Mouse (Mus musculus) lung, embryonic 14.5 days (tissue): ENCODE data around the gene Magix. TPM values are rescaled to one million over a fixed set of nuclear protein-coding genes. Genes with fewer than 3 reads are reported as not detected.

Experiments
- ATAC-seq: fragments of 200-750 bp; cut with Nextera tagmentation; 2 replicates; pipeline ENCODE4 v1.8.0; 2017; ENCODE audit warnings: mild to moderate bottlenecking, moderate TSS enrichment, moderate library complexity; ENCODE audit not compliant: insufficient read depth
- DNase-seq: peaks from one replicate; pipeline ENCODE4 v3.0.0-alpha.2; 2015
- H3K27ac ChIP-seq: fragments of 300-500 bp; sonication (generic); 2 replicates; pipeline ENCODE4 v1.5.1; 2014; ENCODE audit warnings: low read depth, mild to moderate bottlenecking, moderate library complexity
- H3K27me3 ChIP-seq: fragments of 300-500 bp; sonication (generic); 2 replicates; pipeline ENCODE4 v1.6.1; 2014; ENCODE audit warnings: low read length, control low read depth; ENCODE audit not compliant: insufficient read depth
- H3K36me3 ChIP-seq: fragments of 300-500 bp; sonication (generic); 2 replicates; pipeline ENCODE4 v1.6.1; 2014; ENCODE audit warnings: control low read depth; ENCODE audit not compliant: insufficient read depth
- H3K4me1 ChIP-seq: fragments of 300-500 bp; sonication (generic); 2 replicates; pipeline ENCODE4 v1.6.1; 2014; ENCODE audit warnings: antibody characterized with exemption, control low read depth; ENCODE audit not compliant: insufficient read depth
- H3K4me2 ChIP-seq: fragments of 300-500 bp; sonication (generic); 2 replicates; pipeline ENCODE4 v1.6.1; 2014; ENCODE audit warnings: mild to moderate bottlenecking
- H3K4me3 ChIP-seq: fragments of 300-500 bp; sonication (generic); 2 replicates; pipeline ENCODE4 v1.5.1; 2014; ENCODE audit warnings: low read depth, low read length
- H3K9ac ChIP-seq: fragments of 300-500 bp; sonication (generic); 2 replicates; pipeline ENCODE4 v1.6.1; 2014
- H3K9me3 ChIP-seq: fragments of 300-500 bp; sonication (generic); 2 replicates; pipeline ENCODE4 v1.6.1; 2016; ENCODE audit warnings: low read depth, low read length, control low read depth
- CTCF ChIP-seq: IDR thresholded peaks from 2 replicates; pipeline ENCODE4 v1.5.1; 2016; ENCODE audit warnings: antibody characterized with exemption, low read depth
- WGBS: fragments of 180-500 bp; shearing (Covaris S2); extraction: QIAGEN DNeasy Blood & Tissue Kit; methylation state at CpG from one replicate; pipeline ENCODE4 v1.1.7; 2014; 5-methylcytosine and 5-hydroxymethylcytosine counted together
- polyA plus RNA-seq: library from polyadenylated mRNA; unstranded; fragments of >200 nt; fragmentation: Nextera tagmentation; extraction: Ambion mirVana; gene quantifications from 2 replicates; pipeline ENCODE4 v1.2.1, GENCODE M21; 2014

The Magix gene
- polyA plus RNA-seq, 1 experiment from 2014 or later = 0.13 TPM

DNA sequence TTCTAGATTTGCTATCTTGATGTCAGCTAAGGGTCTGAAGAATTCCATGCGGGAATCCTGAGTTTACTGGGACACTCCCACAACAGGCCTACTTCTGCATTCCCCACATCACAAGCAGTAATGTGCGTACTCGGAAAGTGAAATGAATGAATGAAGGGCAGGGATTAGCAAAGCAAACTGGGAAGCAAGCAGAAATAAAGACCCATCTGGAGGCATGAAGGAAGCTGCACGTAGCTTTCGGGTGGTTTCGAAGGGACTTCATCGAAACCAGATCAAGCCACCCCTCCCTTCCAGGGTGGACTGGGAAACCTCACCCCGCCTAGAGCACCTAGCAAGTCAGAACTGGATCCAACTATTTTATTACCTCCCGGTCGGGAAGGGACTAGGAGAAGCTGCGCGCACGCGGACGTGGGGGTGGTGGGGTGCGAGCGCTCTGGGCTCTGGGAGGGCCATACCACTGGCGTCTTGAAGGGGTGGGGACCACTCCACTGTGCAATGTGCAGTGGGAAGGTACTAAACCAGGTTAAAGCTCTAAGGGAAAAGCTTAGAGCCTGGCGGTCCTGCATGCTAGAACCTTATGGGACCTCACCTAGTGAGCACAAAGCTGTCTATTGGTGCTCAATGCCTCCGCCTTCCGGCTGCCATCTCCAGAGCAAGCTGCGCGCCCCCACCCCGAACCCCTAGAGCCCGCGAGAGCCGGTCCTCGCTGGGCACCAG, 6.6 kb downstream of the Magix start:
- H3K36me3 ChIP-seq = no peaks in the 10 kb centered on the region
- WGBS = 25% methylated on average over 28 of the region's 28 CpGs
- peak; percentile 7; the same call in 1 of the 2 replicates for ATAC-seq
- no peak; the same call in 1 of the 2 replicates for TF ChIP-seq CTCF
- H3K9me3 ChIP-seq = no peaks in the 10 kb centered on the region
- no peaks in the 10 kb centered on the region for H3K27me3 ChIP-seq
- H3K4me1 ChIP-seq = no peaks in the 10 kb centered on the region
- H3K4me3 ChIP-seq = peak overlapping the region; percentile 22
- no peak for DNase-seq
- peak overlapping the region; percentile 27; the same call in 1 of the 2 replicates for H3K9ac ChIP-seq
- peak overlapping the region; percentile 32; the same call in 1 of the 2 replicates for H3K27ac ChIP-seq
- peak overlapping the region; percentile 57 for H3K4me2 ChIP-seq

GRCm38 (mm10) chrX:7673578-7674281, 7.3 kb downstream of the Magix start:
- ATAC-seq = peak; percentile 39; the same call in 1 of the 2 replicates

DNA sequence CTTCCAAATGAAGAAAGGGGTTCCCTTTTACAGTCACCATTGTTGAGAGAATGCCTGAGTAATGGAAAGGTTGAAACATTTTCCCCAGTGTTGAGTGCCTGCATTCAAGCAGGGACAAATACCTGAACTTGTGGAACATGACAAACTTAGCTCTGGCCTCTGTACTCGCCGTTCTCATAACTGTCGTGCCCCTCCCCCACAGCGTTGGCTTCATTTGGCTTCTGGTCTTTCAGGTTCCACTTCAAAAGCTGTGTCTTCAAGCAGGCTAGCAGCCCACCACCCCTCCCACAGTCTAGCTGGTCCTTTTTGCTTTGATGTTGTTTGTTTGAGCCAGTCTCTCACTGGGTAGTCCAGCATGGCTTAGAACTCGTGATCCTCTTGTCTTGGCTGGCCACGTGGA, 8.3 kb downstream of the Magix start:
- Histone ChIP-seq H3K36me3 (no peaks in the 10 kb centered on the region), H3K27me3 (no peaks in the 10 kb centered on the region), H3K27ac (no peak overlapping the region), H3K4me3 (no peak overlapping the region), H3K4me2 (0 out of 2 replicates have a peak overlapping the region, but pooled peaks have one; percentile 57), H3K9me3 (no peaks in the 10 kb centered on the region), H3K4me1 (no peaks in the 10 kb centered on the region), H3K9ac (no peak overlapping the region)
- DNase-seq = no peak
- no peak for TF ChIP-seq CTCF
- WGBS = 33% methylated on average over 6 of the region's 6 CpGs
- no peak for ATAC-seq

More at GRCm38 (mm10) chrX:7673578-7674281, 7.3 kb downstream of the Magix start:
- Histone ChIP-seq H3K9ac (no peak overlapping the region), H3K27me3 (no peaks in the 10 kb centered on the region), H3K36me3 (no peaks in the 10 kb centered on the region), H3K4me2 (peak overlapping the region; percentile 57), H3K4me1 (no peaks in the 10 kb centered on the region), H3K4me3 (0 out of 2 replicates have a peak overlapping the region, but pooled peaks have one; percentile 22), H3K27ac (peak overlapping the region; percentile 30; the same call in 1 of the 2 replicates), H3K9me3 (no peaks in the 10 kb centered on the region)
- 20% methylated on average over 11 of the region's 12 CpGs for WGBS
- DNase-seq = peak; percentile 59
- no peak for TF ChIP-seq CTCF

DNA sequence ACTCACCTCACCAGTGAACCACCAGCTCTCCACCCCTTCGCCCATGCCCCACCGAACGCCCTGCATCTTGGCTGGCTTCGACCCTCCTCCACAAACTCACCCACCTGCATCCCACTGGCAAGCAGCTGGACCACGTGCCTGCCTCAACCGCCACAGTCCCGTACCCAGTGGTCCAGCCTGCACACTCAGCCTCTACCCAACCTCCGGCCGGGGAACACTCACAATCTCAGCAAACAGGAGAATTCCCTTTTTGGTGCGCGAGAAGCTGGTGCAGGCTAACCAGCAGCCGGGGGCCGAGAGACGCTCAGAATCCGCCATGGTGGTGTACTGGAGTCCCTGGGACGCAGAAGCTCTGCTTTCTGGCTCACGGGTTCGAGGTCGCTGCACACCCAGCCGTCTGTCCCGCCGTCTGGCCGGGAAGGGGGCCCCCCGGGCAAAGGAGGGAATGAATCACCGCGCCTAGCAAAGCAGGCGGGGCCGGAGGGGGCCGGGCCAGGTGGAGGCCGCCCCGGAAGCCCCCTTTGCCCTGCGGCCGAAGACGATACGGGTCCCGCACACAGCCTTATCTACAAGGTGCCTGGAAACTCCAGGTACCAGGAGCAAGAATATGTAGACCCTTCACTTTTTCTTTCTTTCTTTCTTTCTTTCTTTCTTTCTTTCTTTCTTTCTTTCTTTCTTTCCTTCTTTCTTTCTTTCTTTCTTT, 10.0 kb downstream of the Magix start, which contains the start of gene Plp2:
Plp2 (minus strand) TSS at position 470 of the 703 bp plus-strand sequence.
- Histone ChIP-seq H3K36me3 (peaks cover 14% of the 10 kb centered on the region), H3K27ac (peak within 1 kb of the TSS; percentile 81), H3K27me3 (no peaks in the 10 kb centered on the region), H3K4me1 (no peaks in the 10 kb centered on the region), H3K4me2 (peak within 1 kb of the TSS; percentile 57), H3K9me3 (no peaks in the 10 kb centered on the region), H3K4me3 (peak within 1 kb of the TSS; percentile 49), H3K9ac (peak within 1 kb of the TSS; percentile 62)
- 9% methylated on average over 35 of the region's 36 CpGs for WGBS
- DNase-seq = peak; percentile 48
- TF ChIP-seq CTCF = no peak
- peak; percentile 54 for ATAC-seq

DNA sequence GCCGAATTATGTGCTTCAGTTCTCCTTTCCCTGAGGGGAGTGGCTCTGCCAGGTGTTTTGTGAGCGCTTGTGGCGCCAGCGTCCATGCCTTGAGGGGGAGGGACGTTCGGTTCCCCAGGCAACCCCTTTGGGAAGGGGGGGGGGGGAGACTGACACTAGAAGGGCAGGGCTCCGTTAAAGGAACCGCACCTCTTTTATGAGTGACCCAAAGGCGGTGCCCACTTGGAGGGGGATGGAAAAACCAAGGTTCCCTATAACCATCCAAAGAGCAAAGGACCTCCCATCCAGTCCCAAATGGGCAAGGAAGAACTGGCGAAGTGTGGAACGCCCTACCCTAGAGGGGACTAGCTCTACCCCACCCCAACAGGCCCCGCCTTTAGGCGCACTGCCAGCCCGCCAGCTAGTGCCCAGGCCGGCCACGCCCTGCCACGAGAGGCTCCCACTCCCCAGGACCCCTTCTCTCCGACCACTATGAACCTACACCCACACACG, 10.6 kb downstream of the Magix start:
- H3K9ac ChIP-seq = peak overlapping the region; percentile 62
- peak overlapping the region; percentile 81; the same call in 1 of the 2 replicates for H3K27ac ChIP-seq
- ATAC-seq (peak; percentile 71), DNase-seq (peak; percentile 75)
- H3K27me3 ChIP-seq = no peaks in the 10 kb centered on the region
- WGBS = 11% methylated on average over 18 of the region's 19 CpGs
- no peaks in the 10 kb centered on the region for H3K9me3 ChIP-seq
- H3K4me2 ChIP-seq = peak overlapping the region; percentile 57
- H3K4me1 ChIP-seq = no peaks in the 10 kb centered on the region
- peak overlapping the region; percentile 49 for H3K4me3 ChIP-seq
- no peak for TF ChIP-seq CTCF
- H3K36me3 ChIP-seq = peaks cover 16% of the 10 kb centered on the region

DNA sequence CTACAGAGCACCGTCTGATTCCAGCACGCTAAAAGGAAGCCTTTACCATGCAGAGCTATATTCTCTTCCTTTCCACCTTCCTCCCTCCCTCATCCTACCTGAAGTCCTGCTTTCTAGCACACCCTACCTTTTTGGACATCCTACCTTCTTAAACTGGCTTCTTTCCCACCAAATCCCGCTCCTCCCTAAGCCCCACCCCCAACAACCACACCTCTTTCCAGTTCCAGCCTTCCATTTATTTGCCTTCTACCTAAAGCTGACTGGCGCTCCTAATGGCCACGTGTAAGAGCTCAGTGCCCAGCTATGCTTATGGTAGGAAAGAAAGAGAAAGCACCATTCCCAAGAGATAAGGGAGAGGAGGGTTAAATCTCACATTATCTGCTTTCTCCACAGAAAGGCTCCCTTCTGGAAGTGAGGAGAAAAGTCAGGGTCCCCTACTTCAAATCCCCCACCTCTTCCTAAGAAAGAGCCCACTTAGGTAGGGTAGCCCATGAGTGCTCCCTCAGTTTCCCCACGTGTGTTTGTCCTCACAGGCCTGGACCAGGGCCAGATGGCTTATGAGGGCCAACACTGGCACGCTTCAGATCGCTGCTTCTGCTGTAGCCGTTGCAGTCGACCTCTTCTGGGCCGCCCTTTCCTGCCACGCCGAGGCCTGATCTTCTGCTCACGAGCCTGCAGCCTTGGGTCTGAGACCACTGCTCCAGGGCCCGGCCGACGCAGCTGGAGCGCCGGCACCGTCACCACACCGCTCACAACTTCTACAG, 15.1 kb downstream of the Magix start:
- H3K27ac ChIP-seq = no peak overlapping the region
- no peaks in the 10 kb centered on the region for H3K27me3 ChIP-seq
- ATAC-seq = no peak
- H3K9me3 ChIP-seq = no peaks in the 10 kb centered on the region
- no peak for DNase-seq
- 61% methylated on average over 21 of the region's 21 CpGs for WGBS
- no peak for TF ChIP-seq CTCF
- H3K4me1 ChIP-seq = no peaks in the 10 kb centered on the region
- H3K4me2 ChIP-seq = no peak overlapping the region
- no peak overlapping the region for H3K4me3 ChIP-seq
- no peak overlapping the region for H3K9ac ChIP-seq
- peaks cover 16% of the 10 kb centered on the region for H3K36me3 ChIP-seq
